Mouse (Mus musculus) brain, embryonic 14.5 days (tissue): ENCODE data around the gene Ascc1.

Experiments
- CTCF ChIP-seq: fragments of 200-500 bp; IDR thresholded peaks from 2 replicates; pipeline ENCODE4 v1.5.1; 2012; ENCODE audit warnings: inconsistent platforms, mild to moderate bottlenecking, moderate library complexity, borderline replicate concordance; ENCODE audit not compliant: insufficient read depth, insufficient read length; ENCODE audit errors: extremely low read depth
- POLR2A ChIP-seq: fragments of 200-500 bp; IDR thresholded peaks from 2 replicates; pipeline ENCODE4 v1.6.1; 2012; ENCODE audit warnings: mild to moderate bottlenecking, inconsistent platforms, borderline replicate concordance; ENCODE audit not compliant: poor library complexity, insufficient read depth, insufficient read length, severe bottlenecking; ENCODE audit errors: extremely low read depth

DNA sequence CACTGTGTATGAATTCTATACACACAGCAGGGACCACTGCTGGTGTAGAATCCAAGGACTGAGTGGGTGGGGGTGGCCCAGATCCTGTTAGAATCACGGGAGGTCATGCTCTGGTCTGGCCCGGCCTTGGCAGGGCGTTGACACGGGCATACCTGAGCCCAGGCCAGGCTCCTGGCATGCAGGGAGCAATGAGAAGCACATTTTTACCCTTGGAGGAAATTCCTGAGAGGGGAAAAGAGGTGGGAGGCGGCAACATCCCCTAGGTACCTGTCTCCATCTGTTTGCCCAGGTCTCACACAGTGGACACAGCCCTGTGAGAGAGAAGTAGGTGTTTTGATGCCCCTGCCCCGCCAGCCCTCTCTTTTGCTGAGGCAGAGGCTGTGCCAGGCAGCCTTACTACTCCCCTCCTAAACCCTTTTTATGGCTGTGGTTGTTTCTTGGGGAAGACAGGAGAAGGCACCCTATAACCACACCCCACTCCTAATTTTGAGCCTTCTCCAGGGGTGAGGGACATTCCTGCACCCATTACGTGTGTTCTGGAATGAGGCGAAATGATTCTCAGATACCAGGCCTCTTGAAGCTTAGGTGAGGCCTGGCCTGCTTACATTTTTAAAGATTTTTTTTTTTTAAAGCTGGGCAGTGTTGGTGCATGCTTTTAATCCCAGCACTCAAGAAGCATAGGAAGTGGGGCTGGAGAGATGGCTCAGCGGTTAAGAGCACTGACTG, 111.5 kb downstream of the Ascc1 start:
- TF ChIP-seq CTCF (no peak), POLR2A (no peak)
